Mouse (Mus musculus) ES-E14 (cell line): ENCODE data around the gene Pdzd2. TPM values are rescaled to one million over a fixed set of nuclear protein-coding genes. Genes with fewer than 3 reads are reported as not detected.

Experiments used
- DNase-seq: peaks from one replicate; pipeline ENCODE4 v3.0.0-alpha.2; 2013; ENCODE audit warnings: low read depth, low spot score
- H3K27ac ChIP-seq: 2 replicates; pipeline ENCODE4 v1.5.1; 2012; ENCODE audit warnings: low read depth, mild to moderate bottlenecking, low read length, moderate library complexity, mixed read lengths; ENCODE audit not compliant: poor library complexity, insufficient read depth, severe bottlenecking
- H3K36me3 ChIP-seq: 2 replicates; pipeline ENCODE4 v1.6.1; 2012; ENCODE audit warnings: mild to moderate bottlenecking, low read length, moderate library complexity, mixed read lengths; ENCODE audit not compliant: control insufficient read depth, poor library complexity, insufficient read depth, severe bottlenecking
- H3K4me1 ChIP-seq, 2 experiments: fragments of 150-350 bp in 1 of 2; sonication (generic) in 1 of 2; 2 replicates each; pipeline ENCODE4 v1.6.1; 2012; ENCODE audit warnings: low read length in 2 of 2, mild to moderate bottlenecking in 1 of 2, mixed read lengths in 1 of 2; ENCODE audit not compliant: control insufficient read depth in 2 of 2, insufficient read depth in 2 of 2, poor library complexity in 1 of 2
- H3K4me3 ChIP-seq, 2 experiments: fragments of 150-350 bp in 1 of 2; sonication (generic) in 1 of 2; 2 replicates each; pipeline ENCODE4 v1.5.1; 2012; ENCODE audit warnings: low read length in 2 of 2, low read depth in 1 of 2, mild to moderate bottlenecking in 1 of 2, mixed read lengths in 1 of 2; ENCODE audit not compliant: insufficient read depth in 1 of 2, poor library complexity in 1 of 2, severe bottlenecking in 1 of 2
- H3K9ac ChIP-seq: 2 replicates; pipeline ENCODE4 v1.6.1; 2012; ENCODE audit warnings: low read depth, mild to moderate bottlenecking, low read length, mixed read lengths; ENCODE audit not compliant: poor library complexity, insufficient read depth, severe bottlenecking
- H3K9me3 ChIP-seq: fragments of 150-350 bp; sonication (generic); 2 replicates; pipeline ENCODE4 v1.6.1; 2012; ENCODE audit warnings: low read depth, mild to moderate bottlenecking, low read length; ENCODE audit not compliant: control insufficient read depth, insufficient read depth
- CHD2 ChIP-seq: IDR thresholded peaks from 2 replicates; pipeline ENCODE4 v1.6.1; 2014; ENCODE audit warnings: mild to moderate bottlenecking, low read depth, low read length, inconsistent platforms
- HCFC1 ChIP-seq: IDR thresholded peaks from 2 replicates; pipeline ENCODE4 v1.6.1; 2012; ENCODE audit warnings: low read length, inconsistent platforms, borderline replicate concordance; ENCODE audit not compliant: insufficient read depth
- MAFK ChIP-seq: IDR thresholded peaks from 2 replicates; pipeline ENCODE4 v1.6.1; 2014; ENCODE audit warnings: mild to moderate bottlenecking, low read depth, low read length, inconsistent platforms; ENCODE audit not compliant: insufficient read depth
- ZC3H11A ChIP-seq: IDR thresholded peaks from 2 replicates; pipeline ENCODE4 v1.6.1; 2012; ENCODE audit warnings: low read depth, mild to moderate bottlenecking, inconsistent platforms, low read length, borderline replicate concordance
- ZNF384 ChIP-seq: IDR thresholded peaks from 2 replicates; pipeline ENCODE4 v1.6.1; 2012; ENCODE audit warnings: low read depth, low read length, inconsistent platforms
- in situ Hi-C, 2 experiments: fragments of 600-800 bp; cut with MboI; formaldehyde crosslinking; loops; one replicate each; pipeline ENCODE4 v1.15.1; 2025; ENCODE audit warnings: low sequenced_read_pairs in 2 of 2, inconsistent platforms in 1 of 2; ENCODE audit not compliant: unreplicated experiment in 2 of 2
- total RNA-seq: library from RNA; depleted of rRNA; stranded (reverse); fragments of 300-350 nt; gene quantifications from 2 replicates; pipeline ENCODE4 v1.2.3, GENCODE M21; 2012

Gene Pdzd2
- total RNA-seq, 1 experiment = 6.3 TPM

GRCm38 (mm10) chr15:12371183-12371582 lies 368.5 kb downstream of the Pdzd2 start:
- Histone ChIP-seq H3K9ac (no peak overlapping the region), H3K27ac (no peak overlapping the region), H3K4me1 (peaks cover 2 to 8% of the 10 kb centered on the region in 2 experiments; a peak in 2 of 4 replicates), H3K36me3 (no peaks in the 10 kb centered on the region), H3K4me3 (no peak overlapping the region), H3K9me3 (no peaks in the 10 kb centered on the region)
- peak; percentile 69 for DNase-seq
- in situ Hi-C loops = loop anchor here (10.0 kb wide), 1 partner anchor 204 kb away; no protein-coding TSS in a partner anchor
- peak; percentile 92; the same call in 1 of the 2 replicates for TF ChIP-seq ZC3H11A
- no peak for TF ChIP-seq CHD2

GRCm38 (mm10) chr15:12370096-12370495 lies 369.6 kb downstream of the Pdzd2 start:
- Histone ChIP-seq H3K4me3 (no peak overlapping the region), H3K9me3 (no peaks in the 10 kb centered on the region), H3K36me3 (no peaks in the 10 kb centered on the region), H3K9ac (no peak overlapping the region), H3K4me1 (peaks cover 2 to 8% of the 10 kb centered on the region in 2 experiments; a peak in 2 of 4 replicates), H3K27ac (no peak overlapping the region)
- TF ChIP-seq ZC3H11A (no peak), MAFK (no peak), ZNF384 (no peak), HCFC1 (no peak), CHD2 (no peak)
- DNase-seq = no peak
- in situ Hi-C loops = loop anchor here (10.0 kb wide), 1 partner anchor 205 kb away; no protein-coding TSS in a partner anchor

- H3K27ac ChIP-seq = no peak overlapping the region
- DNase-seq = no peak
- H3K9ac ChIP-seq = no peak overlapping the region
- no peaks in the 10 kb centered on the region for H3K36me3 ChIP-seq
- in situ Hi-C loops = loop anchor here in 1 of 2 experiments (10.0 kb wide), 1 partner anchor 426 kb away; no protein-coding TSS in a partner anchor
- no peaks in the 10 kb centered on the region for H3K9me3 ChIP-seq
- no peak overlapping the region for H3K4me3 ChIP-seq
- peaks cover 2 to 8% of the 10 kb centered on the region in 2 experiments; a peak in 2 of 4 replicates for H3K4me1 ChIP-seq
- TF ChIP-seq ZC3H11A = no peak
- no peak for TF ChIP-seq HCFC1
- no peak for TF ChIP-seq ZNF384
- TF ChIP-seq MAFK = no peak
- TF ChIP-seq CHD2 = no peak
Measured at GRCm38 (mm10) chr15:12368850-12369249, 370.9 kb downstream of the Pdzd2 start.

DNA sequence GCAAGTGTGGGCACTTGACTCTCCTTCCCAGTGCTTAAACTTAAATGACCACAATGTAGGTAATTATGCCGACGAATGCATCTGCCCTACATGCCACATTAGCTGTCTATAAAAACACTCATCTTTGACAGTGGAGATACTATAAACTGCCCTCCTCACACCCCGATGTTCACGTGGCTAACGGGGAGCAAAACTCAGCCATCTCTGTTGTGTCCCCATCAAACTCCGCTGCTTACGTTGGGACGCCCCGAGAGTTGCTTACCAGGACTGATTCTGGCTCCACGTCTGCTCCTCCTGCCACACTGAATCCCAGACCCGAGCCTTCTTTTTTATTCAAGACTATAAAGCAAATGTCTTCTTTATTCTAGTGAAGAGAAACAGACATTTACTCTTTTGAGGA lies 371.4 kb downstream of the Pdzd2 start:
- Histone ChIP-seq H3K27ac (no peak overlapping the region), H3K4me1 (peaks cover 2 to 5% of the 10 kb centered on the region in 2 experiments; a peak in 2 of 4 replicates), H3K4me3 (no peak overlapping the region), H3K9ac (no peak overlapping the region), H3K9me3 (no peaks in the 10 kb centered on the region), H3K36me3 (no peaks in the 10 kb centered on the region)
- no peak for TF ChIP-seq MAFK
- TF ChIP-seq CHD2 = no peak
- no peak for TF ChIP-seq ZNF384
- no peak for TF ChIP-seq HCFC1
- no peak for TF ChIP-seq ZC3H11A
- DNase-seq = no peak
- in situ Hi-C loops = loop anchor here in 1 of 2 experiments (10.0 kb wide), 1 partner anchor 426 kb away; no protein-coding TSS in a partner anchor
